In genomic region chr4:139767115-139767718, GRCm38 (mm10) we compare ENCODE assay signal across 15 mouse cellular contexts.
DNase-seq lines count a peak whose midpoint lies in the region; ATAC-seq and TF ChIP-seq lines count a peak whose summit lies in the region.
"Had no signal": no experiment of that assay in that cellular context is flagged by ENCODE, and none has a peak within 500 bp of the region (broad histone marks: within the 10 kb centered on the region; RNA-seq: fewer than 3 reads in every experiment).

No protein-coding gene starts in this region.

- no peak for ATAC-seq in lung, embryonic 14.5 days (ENCODE audit: insufficient read depth)
- no peak for ATAC-seq in embryonic facial prominence, embryonic 12.5 days (ENCODE audit: insufficient number of reproducible peaks, insufficient read depth, low FRiP score, low TSS enrichment)
- peak; percentile 72 for ATAC-seq in midbrain, embryonic 13.5 days
- no peak for ATAC-seq in intestine, embryonic 15.5 days

- H3K36me3 ChIP-seq in lung, embryonic 14.5 days (ENCODE audit: insufficient read depth): no peaks in the 10 kb centered on the region
- no peaks in the 10 kb centered on the region for H3K36me3 ChIP-seq in embryonic facial prominence, embryonic 12.5 days
- no peaks in the 10 kb centered on the region for H3K36me3 ChIP-seq in midbrain, embryonic 13.5 days
- no peaks in the 10 kb centered on the region for H3K36me3 ChIP-seq in intestine, embryonic 15.5 days
- H3K36me3 ChIP-seq: heart, embryonic 12.5 days; liver, embryonic 13.5 days had no signal

- H3K9ac ChIP-seq in lung, embryonic 14.5 days: no peak overlapping the region
- H3K9ac ChIP-seq in embryonic facial prominence, embryonic 12.5 days: no peak overlapping the region
- H3K9ac ChIP-seq in midbrain, embryonic 13.5 days (replicated peaks): peak overlapping the region; percentile 44; the same call in 1 of the 2 replicates
- H3K9ac ChIP-seq in intestine, embryonic 15.5 days: no peak overlapping the region
- H3K9ac ChIP-seq: heart, embryonic 12.5 days; liver, embryonic 13.5 days had no signal

- no peak overlapping the region for H3K4me2 ChIP-seq in lung, embryonic 14.5 days
- H3K4me2 ChIP-seq in embryonic facial prominence, embryonic 12.5 days (replicated peaks): 0 out of 2 replicates have a peak overlapping the region, but pooled peaks have one; percentile 11
- H3K4me2 ChIP-seq in midbrain, embryonic 13.5 days (replicated peaks): peak overlapping the region; percentile 26
- no peak overlapping the region for H3K4me2 ChIP-seq in intestine, embryonic 15.5 days (replicated peaks)
- H3K4me2 ChIP-seq: heart, embryonic 12.5 days; liver, embryonic 13.5 days had no signal

- no peak overlapping the region for H3K4me3 ChIP-seq in lung, embryonic 14.5 days (ENCODE audit: low read depth, low read length)
- no peak overlapping the region for H3K4me3 ChIP-seq in lung, adult 2 months (replicated peaks; ENCODE audit: extremely low read depth, low read depth, low read length)
- no peak overlapping the region for H3K4me3 ChIP-seq in embryonic facial prominence, embryonic 12.5 days
- H3K4me3 ChIP-seq in midbrain, embryonic 13.5 days (replicated peaks): no peak overlapping the region
- no peak overlapping the region for H3K4me3 ChIP-seq in intestine, embryonic 15.5 days (replicated peaks)
- H3K4me3 ChIP-seq: heart, embryonic 12.5 days; liver, embryonic 13.5 days had no signal

- no peak for TF ChIP-seq POLR2A in lung, adult 2 months (IDR thresholded peaks at IDR 0.05; ENCODE audit: borderline replicate concordance, extremely low read depth, low read depth, low read length)

- no peaks in the 10 kb centered on the region for H3K9me3 ChIP-seq in lung, embryonic 14.5 days (ENCODE audit: low read depth, low read length)
- no peaks in the 10 kb centered on the region for H3K9me3 ChIP-seq in embryonic facial prominence, embryonic 12.5 days
- no peaks in the 10 kb centered on the region for H3K9me3 ChIP-seq in midbrain, embryonic 13.5 days
- H3K9me3 ChIP-seq in intestine, embryonic 15.5 days: no peaks in the 10 kb centered on the region
- H3K9me3 ChIP-seq: heart, embryonic 12.5 days; liver, embryonic 13.5 days had no signal

- H3K4me1 ChIP-seq in lung, embryonic 14.5 days (ENCODE audit: insufficient read depth): no peaks in the 10 kb centered on the region
- no peaks in the 10 kb centered on the region for H3K4me1 ChIP-seq in lung, adult 2 months (ENCODE audit: control insufficient read depth, insufficient read depth, low read length)
- H3K4me1 ChIP-seq in embryonic facial prominence, embryonic 12.5 days: peaks cover 21% of the 10 kb centered on the region
- H3K4me1 ChIP-seq in midbrain, embryonic 13.5 days (replicated peaks): peaks cover 80% of the 10 kb centered on the region
- no peaks in the 10 kb centered on the region for H3K4me1 ChIP-seq in intestine, embryonic 15.5 days (replicated peaks)
- H3K4me1 ChIP-seq: liver, embryonic 13.5 days had no signal

- peaks cover 28% of the 10 kb centered on the region for H3K27me3 ChIP-seq in lung, embryonic 14.5 days (ENCODE audit: insufficient read depth, low read length)
- H3K27me3 ChIP-seq in embryonic facial prominence, embryonic 12.5 days: peaks cover 88% of the 10 kb centered on the region
- H3K27me3 ChIP-seq in midbrain, embryonic 13.5 days: peaks cover 54% of the 10 kb centered on the region
- peaks cover 64% of the 10 kb centered on the region for H3K27me3 ChIP-seq in intestine, embryonic 15.5 days (replicated peaks)

- peak; percentile 5 for DNase-seq in lung, embryonic 14.5 days
- no peak for DNase-seq in lung, adult 2 months
- no peak for DNase-seq in cerebellum, postnatal 36 days
- DNase-seq in heart, postnatal 4 days: no peak
- DNase-seq: adrenal gland, postnatal 14 days; cerebellum, postnatal 10 days; layer of hippocampus, postnatal 36 days; left cerebral cortex, postnatal 4 days; liver, embryonic 13.5 days; thymus, postnatal 36 days had no signal

- H3K27ac ChIP-seq in lung, embryonic 14.5 days (ENCODE audit: low read depth): no peak overlapping the region
- no peak overlapping the region for H3K27ac ChIP-seq in embryonic facial prominence, embryonic 12.5 days
- peak overlapping the region; percentile 75 for H3K27ac ChIP-seq in midbrain, embryonic 13.5 days
- H3K27ac ChIP-seq in intestine, embryonic 15.5 days: no peak overlapping the region
- H3K27ac ChIP-seq: liver, embryonic 13.5 days; stomach, postnatal 0 days had no signal

- TF ChIP-seq CTCF in lung, embryonic 14.5 days (IDR thresholded peaks at IDR 0.05; ENCODE audit: low read depth): no peak
- no peak for TF ChIP-seq CTCF in lung, adult 2 months (IDR thresholded peaks at IDR 0.05; ENCODE audit: insufficient read depth, low read length)

- 4% methylated on average over 18 of the region's 18 CpGs for WGBS in lung, embryonic 14.5 days
- WGBS in lung, adult 2 months: 8% methylated on average over 18 of the region's 18 CpGs
- WGBS in embryonic facial prominence, embryonic 12.5 days: 5% methylated on average over 18 of the region's 18 CpGs
- 3% methylated on average over 18 of the region's 18 CpGs for WGBS in midbrain, embryonic 13.5 days
- 8% methylated on average over 18 of the region's 18 CpGs for WGBS in intestine, embryonic 15.5 days

Comparison
In these comparisons a context has a peak if more than half of its experiments do, and no peak if none do; other contexts are left out.
1. H3K4me2 ChIP-seq: peak in embryonic facial prominence, embryonic 12.5 days (single experiment) and midbrain, embryonic 13.5 days (single experiment); none in lung, embryonic 14.5 days (single experiment) and intestine, embryonic 15.5 days (single experiment).